Mouse (Mus musculus) telencephalon, adult 2 months (tissue): Measurements from ENCODE around the gene Sema3a.

Experiments used
- DNase-seq: peaks from one replicate; pipeline ENCODE4 v3.0.0-alpha.2; 2011; ENCODE audit warnings: low read depth, low spot score

Gene Sema3a

DNA sequence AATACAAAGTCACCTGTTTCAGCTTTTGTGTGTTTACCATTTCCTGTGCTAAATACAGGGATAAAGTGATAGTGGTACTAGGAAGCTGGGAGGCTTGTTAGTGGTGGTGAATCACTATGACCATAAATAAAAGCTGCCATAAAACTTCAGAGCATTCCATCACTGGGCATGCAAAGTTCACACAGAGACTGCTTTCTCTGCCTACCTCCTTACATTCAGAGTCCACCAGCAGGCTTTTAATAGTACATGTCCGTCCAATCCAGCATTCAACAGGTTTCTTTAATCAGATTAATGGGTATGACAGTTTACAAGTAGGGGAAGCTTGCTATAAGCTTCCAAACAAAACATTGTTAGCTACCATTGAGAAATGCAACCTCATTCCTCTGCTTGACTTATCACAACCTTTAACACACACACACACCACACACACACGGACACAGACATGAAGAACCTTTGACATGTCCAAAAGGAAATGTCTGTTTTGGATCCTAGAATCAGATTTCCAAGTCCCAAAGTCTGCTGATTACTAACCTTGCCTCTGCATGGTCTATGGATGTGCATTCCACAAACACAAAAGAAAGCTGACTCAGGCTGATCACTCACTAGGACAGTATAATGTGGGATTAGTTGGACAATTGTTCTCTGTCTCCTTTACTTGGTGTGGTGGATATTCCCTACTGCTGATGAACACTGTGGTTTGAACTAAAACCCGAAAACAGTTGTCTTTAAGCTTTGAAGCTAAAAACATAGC, 291.9 kb downstream of the Sema3a start:
- DNase-seq, result no peak

DNA sequence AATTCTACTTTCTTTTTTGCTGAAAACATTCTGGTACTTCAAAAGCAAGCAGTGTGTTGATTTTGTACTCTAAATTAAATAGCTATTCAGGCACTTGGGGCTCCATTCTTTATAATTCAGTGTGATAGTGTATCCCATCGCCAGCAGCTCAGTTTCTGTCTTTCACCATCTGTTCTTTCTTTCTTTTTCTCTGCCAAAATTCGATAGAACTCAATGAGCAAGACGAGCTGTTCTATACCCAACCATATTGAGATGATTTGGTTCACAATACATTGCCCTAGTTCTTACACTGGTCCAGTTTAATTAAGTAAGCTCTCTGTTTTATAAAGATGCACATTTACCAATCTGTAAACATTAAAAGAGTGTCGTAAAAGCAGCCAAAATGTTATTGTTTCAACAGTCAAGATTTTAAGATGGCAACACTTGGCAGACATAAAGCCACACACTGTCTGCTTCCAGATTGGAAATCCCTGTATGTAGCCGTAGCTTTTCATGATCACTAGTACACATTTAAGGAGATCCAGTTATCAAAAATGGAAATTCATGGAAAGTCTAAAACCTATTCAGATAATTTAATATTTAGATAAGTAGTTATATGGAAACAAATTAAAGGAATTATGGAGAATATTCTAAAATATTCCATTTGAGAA, 296.2 kb downstream of the Sema3a start:
- DNase-seq, result peak; percentile 70

DNA sequence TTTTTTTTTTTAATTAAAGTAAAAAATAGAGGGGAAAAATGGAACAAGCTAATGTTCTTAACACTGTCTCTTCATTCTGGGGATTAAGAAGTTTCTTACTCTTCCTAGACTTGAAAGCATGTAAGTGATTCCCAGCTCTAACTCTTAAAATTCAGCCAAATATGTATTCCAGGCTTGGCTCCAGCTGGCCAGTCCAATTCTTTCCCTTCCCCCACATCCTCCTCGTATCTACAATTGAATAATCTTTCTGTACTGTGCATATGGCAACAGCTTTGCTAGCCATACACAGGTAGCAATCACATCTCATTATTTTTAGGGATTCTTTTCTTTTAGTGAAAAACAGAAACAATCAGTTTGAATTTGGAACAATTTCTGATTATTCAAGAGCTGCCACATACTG, 303.5 kb downstream of the Sema3a start:
- DNase-seq, result peak; percentile 8

DNA sequence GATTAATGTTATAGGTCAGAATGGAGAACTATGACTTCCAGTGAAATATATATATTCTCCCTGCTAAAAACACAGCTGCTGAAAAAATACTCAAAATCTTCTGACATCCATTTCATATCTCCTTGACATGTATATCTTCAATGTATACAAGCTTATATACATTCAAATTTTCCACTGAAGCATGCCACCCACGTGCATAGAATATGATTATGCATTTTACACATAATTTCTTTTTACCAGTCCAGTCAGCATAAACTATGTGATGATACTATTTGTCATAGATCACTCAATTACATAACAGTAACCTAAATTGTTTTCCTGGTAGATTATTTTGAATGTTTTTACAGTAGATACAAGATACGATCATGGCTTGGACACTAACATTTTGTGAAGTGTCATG, 306.6 kb downstream of the Sema3a start:
- DNase-seq, result no peak

DNA sequence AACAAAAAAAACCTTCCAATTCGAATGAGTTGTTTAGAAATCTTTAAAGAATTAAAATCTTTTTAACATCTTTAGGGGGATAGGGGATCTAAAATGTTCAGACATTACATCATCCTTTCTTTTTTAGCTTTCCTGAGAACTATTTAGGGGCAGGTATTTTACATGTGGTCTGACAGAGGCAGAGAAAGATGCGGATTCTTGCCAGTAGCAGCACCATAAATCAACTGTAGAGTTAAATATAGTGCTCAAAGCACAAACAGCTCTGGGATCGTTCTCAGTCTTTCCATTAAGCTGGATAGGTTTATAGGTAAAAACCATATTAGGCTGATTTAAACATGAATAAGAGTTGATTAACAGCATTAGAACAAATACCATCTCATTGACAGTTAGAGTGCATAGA, 307.4 kb downstream of the Sema3a start:
- no peak for DNase-seq

DNA sequence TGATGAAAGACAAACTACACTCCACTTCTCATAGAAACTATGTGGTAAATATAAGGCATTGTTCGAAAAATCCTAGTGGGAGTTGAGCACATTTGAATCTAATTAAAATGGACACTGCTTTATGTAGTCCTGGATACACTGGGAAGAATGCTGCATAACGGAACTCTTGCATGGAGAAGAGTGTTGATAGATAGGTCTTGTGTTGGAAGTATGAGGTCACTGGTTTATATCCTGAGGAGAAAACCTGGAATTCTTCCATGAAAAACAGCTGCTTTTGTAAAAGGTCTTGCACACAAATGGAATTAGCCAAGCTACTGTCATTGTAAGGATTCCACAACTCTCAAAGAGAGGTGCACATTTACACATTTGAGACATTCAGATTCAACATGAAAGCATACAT, 308.1 kb downstream of the Sema3a start:
- no peak for DNase-seq

DNA sequence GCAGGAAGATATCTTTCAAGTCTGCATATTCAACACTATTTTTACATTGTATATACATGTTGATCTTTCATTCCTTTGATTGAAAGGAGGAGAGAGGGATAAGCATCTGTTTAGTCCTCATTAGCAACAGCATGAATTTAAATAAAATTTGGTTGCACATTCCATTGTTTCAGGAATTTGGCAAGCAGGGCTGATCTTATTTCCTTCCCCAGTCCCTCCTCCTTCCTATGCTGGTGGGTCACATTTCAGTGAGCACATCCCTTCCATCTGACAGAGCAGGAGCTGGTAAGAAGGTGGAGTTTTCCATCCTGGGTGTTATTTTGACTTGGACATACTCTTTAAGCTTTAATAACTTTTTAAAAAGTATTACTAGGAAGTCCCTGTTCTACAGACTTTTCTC, 315.9 kb downstream of the Sema3a start:
- no peak for DNase-seq

DNA sequence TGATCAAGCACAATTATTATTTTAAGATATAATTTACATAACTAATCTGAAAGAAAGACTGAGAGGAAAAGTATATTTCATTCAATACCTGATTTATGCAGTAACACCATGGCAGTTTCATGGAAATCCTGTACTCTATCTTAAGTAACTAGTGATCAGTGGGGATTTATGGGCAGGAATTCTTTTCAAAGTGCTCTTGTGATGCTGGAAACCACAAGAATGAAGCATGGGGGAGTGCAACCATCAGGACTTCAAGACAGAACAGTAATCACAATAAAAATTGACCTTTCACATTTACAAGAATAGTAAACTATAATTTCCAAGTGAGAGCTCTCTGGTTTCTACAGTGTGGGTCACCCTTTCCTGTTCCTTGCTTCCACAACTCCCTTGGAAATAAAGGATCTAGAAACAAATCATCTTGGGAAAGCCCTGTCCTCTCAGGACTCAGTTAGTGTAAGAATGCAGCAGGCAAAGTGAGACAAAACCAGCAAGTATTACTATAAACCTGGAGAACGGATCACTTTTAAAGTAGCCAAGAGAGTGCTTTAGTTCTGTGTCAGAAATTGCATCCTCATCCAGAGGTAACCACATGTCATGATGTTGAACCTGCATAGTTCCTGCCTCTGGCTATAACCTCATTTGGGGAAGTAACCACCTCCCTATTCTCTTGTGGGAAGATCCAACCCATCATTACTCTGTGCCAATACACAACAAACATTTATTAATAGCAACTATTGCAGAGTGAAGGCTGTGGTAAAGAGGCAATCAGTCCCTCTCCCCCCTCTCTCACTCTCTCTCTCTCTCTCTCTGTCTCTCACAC, 335.2 kb downstream of the Sema3a start:
- no peak for DNase-seq

DNA sequence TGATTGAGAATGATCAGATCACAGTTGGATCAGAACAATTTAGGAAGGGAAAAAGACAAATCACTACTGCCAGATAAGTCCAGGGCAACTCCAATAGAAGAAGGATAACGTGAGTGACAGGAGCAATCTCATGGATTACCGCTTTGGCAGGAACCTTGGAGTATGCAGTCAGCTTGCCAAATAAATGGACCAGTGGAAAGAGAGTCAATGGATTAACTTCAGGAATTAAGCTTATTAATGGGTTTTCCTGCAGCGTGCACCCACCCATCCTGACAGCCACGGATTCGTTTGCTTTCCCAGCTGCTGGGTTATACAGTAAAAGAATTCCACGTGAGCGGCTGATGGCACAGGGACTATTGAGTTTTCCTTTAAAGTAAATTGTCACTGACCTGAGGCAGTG, 343.6 kb downstream of the Sema3a start:
- DNase-seq, result no peak

DNA sequence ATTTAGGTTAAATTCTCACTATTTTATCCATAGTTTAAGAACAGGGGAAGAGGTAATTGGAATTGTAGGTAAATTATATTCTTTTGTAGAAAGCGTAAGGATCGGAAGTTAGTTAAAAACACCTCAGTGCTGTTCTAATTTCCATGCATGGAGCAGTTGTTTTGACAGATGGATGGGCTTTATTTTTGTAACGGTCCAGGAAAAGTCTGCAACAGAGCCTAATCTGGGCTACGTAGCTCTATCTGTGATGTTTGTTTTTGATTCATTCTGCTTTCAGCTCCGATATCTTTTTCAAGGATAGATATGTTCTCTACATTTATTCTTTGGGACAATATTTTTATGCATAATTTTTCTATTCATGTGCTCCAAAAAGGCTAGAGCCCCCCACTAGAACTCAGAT, 344.2 kb downstream of the Sema3a start:
- DNase-seq, result peak; percentile 32

DNA sequence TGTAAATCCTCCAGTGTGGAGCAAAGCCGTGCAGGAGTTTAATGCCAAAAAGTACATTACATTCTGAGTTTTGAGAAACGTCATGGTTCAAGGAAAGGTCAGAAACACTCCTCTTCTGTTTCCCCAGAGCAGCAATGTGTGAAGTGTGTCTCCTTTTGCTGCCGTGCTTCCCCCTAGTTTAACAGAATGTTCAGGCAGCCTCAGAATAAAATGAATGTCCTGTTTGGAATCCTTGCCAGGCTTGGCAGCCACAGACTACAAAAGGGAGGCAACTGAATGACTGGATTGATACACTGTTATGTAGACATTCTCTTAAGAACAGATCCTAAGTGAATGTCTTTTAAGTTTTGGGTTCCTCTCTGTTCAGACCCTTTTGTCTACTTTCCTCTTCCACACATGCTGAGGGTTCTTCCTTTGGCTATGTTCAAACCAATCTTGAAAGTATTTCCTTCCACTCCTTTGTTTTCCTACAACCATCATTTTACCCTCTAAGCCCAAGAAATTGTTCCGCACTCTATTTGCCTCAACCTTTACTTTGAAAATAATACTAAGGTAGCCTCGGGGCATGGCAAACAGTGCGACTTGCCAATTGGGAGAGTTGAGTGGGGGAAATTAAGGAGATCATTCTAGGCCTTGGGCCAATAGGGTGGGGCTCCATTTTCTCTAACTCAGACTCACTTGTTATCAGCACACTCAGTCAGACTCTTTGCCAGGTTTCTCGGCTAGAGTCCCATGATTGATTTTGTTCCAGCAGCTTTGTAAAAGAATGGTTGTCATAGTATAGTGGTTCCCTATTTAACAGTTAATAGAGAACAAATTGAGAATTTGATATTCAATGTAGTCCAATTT, 345.1 kb downstream of the Sema3a start:
- no peak for DNase-seq

DNA sequence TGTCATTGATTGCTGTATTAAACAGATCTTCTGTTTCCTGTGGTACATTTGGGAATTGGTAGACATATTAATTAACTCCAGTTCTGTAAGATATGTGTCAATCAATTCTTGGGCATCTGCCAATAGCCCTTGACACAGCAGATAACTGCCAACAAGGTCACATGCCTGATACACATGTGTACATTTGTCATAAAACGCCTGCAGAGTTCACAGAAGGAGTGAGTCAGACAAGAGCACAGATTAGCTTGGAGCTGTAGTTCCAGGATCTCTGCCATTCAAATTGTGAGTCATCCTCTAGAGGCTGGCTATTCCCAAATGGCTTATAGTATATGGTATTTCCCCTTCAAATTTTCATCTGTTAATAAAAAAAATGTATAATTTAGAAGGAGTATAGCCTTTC, 352.4 kb downstream of the Sema3a start:
- peak; percentile 45 for DNase-seq

DNA sequence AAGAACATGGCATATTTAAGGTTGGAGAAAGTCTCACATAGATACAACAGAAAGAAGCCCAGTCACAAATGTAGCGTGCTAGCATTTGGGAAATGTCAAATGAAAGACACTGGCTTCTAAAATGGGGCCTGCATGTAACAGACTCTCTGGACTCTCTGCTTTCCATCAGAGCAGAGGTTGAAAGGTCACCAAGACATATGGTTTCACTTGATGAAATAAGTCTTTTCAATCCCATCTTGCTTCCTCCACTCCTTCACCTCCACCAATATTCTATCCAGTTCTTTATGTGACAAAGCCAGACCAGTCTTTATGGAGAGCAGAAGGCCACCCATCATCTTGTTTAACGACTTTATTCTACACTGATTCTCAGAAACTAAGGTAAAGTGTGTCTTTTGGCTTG, 363.5 kb downstream of the Sema3a start:
- DNase-seq, result no peak

DNA sequence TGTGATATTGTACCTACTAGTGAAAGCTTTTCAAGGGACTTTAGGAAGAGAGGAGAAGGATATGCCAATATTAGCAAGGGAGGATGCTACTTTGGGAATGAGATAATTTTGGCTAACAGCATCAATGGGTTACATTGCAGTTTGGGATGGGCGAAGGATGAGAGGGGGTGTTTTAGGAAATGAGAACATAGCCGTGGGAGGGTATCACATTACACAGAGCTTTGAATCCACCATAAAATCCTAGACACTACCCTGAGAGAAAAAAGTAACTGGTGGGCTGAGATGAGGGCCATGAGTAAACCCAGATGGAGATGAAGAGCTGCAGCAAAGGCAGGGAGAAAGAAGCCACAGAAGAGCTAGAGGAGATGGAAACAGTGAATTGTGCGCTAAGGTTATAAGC, 370.8 kb downstream of the Sema3a start:
- peak; percentile 51 for DNase-seq

DNA sequence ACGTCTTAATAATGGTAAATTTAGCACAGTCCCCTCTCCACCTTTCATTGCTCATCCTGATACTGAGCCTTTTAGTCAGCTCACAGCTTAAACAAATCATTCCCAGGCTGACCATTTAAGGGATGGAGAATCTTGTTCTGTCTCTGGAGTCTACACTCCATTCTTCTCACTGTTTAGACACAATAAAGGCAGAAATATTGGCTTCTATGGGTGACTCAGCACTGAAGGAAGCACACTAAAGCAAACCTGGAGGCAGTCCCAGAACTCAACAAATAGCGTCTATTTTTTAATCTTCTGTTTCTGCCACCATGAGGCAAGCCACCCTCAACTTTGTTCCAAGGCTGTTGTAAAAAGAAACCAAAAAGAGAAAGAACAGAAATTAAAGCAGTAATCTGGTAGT, 374.6 kb downstream of the Sema3a start:
- peak; percentile 84 for DNase-seq

DNA sequence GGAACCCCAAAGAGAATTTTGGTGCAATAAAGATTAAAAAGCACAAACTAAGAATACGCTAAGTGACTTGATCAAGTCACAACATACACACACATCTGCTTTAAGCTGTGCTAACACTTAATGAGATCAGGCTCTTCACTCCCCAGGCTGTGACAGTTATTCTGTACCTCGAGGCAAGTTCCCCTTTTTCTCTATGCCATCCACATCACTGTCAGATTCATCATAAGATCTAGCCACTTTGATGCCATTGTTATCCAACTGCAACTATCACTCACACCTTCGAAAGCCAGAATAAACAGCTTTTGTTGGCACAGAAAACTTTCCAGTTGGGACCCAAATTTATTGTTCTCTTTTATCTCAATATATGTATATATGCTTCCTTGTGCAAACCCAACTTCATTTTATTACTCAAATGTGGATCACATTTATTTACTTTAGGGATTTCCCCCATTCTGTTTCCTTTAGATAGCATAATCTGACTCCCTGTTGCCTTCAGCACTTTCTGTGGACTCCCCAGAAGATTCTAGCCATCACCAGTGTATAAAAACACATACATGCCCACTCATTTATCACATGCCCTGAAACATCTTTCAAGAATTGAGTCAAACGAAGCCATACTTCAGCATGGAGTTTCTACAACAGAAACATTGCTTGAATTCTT, 380.8 kb downstream of the Sema3a start:
- DNase-seq, result no peak

DNA sequence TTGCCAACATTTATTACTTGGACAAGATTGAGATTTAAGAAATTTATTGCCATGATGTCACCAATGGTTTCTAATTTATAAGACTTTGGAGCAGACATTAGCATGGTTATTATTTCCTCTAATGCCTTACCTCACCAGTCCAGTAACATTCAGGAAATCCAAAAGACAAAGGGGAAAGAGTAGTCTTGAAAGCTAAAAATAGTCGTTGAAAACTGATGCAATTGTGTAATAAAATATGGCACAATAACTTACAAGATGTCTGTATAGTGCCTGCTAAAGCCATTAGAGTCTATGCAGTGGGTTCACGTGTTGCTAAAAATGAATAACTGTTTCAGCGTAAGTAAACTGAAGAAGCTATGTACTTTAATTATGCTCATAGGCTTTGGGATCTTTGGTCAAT, 383.9 kb downstream of the Sema3a start:
- no peak for DNase-seq

DNA sequence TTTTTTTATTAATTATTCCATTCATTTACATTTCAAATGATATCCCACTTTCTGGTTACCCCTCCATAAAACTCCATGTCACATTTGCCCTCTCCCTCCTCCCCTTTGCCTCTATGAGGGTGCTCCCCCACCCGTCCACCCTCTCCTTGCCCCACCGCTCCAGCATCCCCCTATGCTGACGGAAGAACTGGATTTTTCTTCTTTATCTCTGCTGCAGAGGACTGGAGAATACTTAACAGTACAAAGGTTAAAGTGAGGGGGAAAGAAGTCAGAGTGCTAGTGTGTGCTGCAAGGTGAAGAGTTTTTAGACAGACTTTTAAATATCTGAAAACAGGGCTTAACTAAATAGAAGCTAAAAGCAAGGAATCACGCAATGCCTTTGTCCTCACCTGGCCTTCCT, 391.8 kb downstream of the Sema3a start:
- DNase-seq, result no peak

DNA sequence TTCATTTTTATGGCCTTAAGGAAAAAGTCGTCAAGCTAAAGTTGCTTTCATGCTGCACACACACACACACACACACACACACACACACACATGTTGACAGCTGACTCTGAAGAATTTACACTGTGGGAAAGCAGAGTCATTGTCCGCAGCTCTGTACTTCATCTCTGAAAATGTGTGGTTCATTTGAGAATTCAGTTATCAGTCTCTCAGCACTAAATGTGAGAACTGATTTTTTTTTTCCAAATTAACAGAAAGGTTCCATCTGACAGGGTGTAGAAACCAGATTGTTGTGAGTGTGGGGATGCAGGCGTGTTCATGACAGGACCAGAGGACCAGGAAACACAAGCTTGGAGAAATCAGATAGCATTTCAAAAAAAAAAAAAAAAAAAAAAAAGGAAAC, 400.4 kb downstream of the Sema3a start:
- no peak for DNase-seq

DNA sequence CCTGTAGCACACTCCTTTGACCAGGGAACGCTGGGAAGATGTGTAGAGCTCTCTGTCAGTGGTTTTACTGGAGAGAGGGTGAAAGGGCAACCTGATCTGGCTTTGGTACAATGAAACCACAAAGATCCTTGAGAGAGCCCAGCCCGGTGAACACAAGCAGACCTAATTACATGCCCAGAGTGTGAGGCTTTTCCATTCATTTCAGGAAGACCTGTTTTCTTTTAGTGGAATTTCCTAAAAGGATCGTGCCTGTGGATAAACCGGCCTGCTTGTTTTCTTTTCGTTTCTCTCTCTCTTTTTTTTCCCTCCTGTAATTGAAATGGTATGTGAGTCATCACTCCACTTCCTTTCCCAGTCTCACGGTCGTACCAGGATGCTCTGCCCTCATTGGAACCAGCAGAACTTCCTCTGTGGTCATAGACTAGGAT, 401.8 kb downstream of the Sema3a start:
- DNase-seq, result no peak

DNA sequence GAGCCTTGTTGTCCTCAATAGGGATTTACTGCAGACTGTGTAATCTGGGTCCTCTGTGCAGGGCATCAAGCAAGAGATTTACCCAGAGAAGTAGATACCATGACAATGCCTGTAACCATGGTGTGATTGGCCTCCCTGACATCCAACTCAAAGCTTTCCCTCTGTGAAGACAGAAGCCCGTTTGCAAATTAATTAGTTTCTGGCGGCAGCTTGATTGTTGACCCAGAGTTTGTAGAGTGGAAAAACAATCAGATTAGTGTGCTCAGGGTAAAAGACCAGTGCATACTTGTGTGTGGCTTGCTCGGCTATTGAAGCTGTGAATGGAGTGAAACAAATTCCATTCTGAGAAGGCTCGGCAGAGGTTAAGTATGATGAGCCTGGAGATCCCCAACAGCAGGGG, 404.0 kb downstream of the Sema3a start:
- no peak for DNase-seq
